Mouse (Mus musculus) megakaryocyte, embryonic 14.5 days (primary cell): ENCODE data around the gene Nrg3.

Experiments used
- FLI1 ChIP-seq: IDR thresholded peaks from 2 replicates; pipeline ENCODE4 v1.6.1; 2012; ENCODE audit warnings: low read length, inconsistent platforms, mixed read lengths
- GATA1 ChIP-seq: IDR thresholded peaks from 3 replicates; pipeline ENCODE4 v1.6.1; 2012; ENCODE audit warnings: mixed read lengths, low read length, inconsistent platforms, borderline replicate concordance

GRCm38 (mm10) chr14:39044290-39044689 is 428.6 kb downstream of the Nrg3 start:
- no peak for TF ChIP-seq GATA1
- no peak for TF ChIP-seq FLI1
